Mouse (Mus musculus) A20 (cell line): Measurements from ENCODE around the gene A130010J15Rik.

ENCODE experiments used
- DNase-seq: peaks from one replicate; pipeline ENCODE4 v3.0.0-alpha.2; 2011; ENCODE audit warnings: low read depth, low spot score

A130010J15Rik gene

GRCm38 (mm10) chr1:193200640-193201382, 33.0 kb downstream of the A130010J15Rik start:
- DNase-seq, result peak; percentile 55

- DNase-seq, result peak; percentile 95
Measured at GRCm38 (mm10) chr1:193201383-193201778, 33.5 kb downstream of the A130010J15Rik start, which contains the start of gene Traf3ip3. Gene Traf3ip3 (minus strand): TSS chr1:193201703.

DNA sequence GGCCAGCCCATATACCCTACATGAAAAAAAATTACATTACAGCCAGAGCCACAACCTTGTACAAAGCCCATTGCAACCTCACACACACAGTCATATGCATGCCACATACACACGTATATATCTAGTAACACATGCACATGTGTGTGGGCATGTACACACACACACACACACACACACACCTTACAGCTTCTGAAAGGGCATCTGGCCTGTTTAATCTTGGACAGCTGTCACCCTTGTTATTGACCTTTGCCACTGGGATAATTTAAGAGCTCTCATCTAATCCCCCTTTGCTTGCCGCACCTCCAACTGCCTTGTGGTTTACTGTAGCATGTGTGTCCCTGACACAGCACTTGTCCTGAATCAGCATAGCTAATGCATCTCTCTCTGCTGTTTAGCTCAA, 36.0 kb downstream of the A130010J15Rik start:
- DNase-seq, result no peak

GRCm38 (mm10) chr1:193205431-193205830, 37.6 kb downstream of the A130010J15Rik start:
- no peak for DNase-seq

GRCm38 (mm10) chr1:193207503-193207902, 39.7 kb downstream of the A130010J15Rik start, which contains the start of gene Lamb3:
Gene Lamb3 (plus strand): TSS chr1:193207699.
- no peak for DNase-seq

DNA sequence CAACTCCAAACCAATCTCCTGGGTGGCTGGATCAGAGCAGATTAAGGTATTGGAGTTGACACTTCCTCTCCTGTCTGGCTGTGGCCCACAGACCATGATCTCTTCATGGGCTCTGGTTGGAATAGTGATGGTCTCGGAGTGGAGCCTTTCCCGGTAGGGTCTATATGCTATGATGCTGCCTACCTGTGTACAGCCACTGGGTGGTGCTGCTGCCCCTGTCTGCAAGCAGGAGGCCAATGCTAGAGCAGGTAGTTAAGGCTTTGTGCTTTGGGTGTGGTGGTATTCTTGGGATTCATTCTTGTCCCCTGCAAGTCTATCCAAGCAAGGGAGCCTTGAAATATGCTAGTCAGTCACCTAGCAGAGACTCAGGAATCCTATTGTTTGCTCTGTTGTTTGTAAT, 40.3 kb downstream of the A130010J15Rik start:
- no peak for DNase-seq

GRCm38 (mm10) chr1:193211371-193211770, 43.5 kb downstream of the A130010J15Rik start:
- no peak for DNase-seq

GRCm38 (mm10) chr1:193214053-193214452, 46.2 kb downstream of the A130010J15Rik start:
- DNase-seq, result no peak

DNA sequence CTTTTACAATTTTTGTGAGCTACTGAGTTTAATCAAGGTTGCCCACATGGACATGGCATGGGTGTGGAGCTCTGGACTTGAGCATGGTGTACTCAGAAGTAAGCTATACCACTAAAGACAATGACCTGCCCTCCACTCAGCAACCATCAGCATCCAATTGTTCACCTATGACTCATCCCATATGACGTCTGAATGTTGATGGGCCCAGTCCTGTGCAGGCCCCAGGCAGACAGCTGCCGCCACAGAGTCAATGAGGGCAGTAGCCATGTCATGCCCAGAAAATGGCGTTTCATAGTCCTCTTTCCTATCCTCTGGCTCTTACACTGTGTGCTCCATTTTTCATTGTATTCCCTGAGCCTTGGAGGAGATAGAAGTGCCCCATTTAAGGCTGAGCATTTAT, 48.2 kb downstream of the A130010J15Rik start:
- DNase-seq, result no peak

GRCm38 (mm10) chr1:193220408-193220807, 52.6 kb downstream of the A130010J15Rik start:
- no peak for DNase-seq

DNA sequence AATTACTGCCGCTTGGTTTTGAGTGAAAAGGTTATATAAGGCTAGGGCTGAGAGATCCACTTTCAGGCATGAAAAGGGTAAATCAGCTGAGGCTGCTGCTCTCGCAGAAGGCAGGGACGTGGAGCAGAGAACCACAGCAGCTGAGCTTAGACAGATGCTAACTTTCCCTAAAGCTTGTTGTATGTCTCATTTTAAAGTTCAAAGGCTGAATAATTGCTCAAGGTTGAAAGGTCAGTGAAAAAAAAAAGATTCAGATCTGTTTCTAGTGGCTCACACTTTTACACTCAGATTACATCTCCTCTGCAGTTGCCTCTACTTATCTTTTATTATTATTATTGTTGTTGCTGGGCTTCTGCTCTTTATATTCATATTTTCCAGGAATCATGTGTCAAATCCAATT, 57.7 kb downstream of the A130010J15Rik start:
- DNase-seq, result no peak

DNA sequence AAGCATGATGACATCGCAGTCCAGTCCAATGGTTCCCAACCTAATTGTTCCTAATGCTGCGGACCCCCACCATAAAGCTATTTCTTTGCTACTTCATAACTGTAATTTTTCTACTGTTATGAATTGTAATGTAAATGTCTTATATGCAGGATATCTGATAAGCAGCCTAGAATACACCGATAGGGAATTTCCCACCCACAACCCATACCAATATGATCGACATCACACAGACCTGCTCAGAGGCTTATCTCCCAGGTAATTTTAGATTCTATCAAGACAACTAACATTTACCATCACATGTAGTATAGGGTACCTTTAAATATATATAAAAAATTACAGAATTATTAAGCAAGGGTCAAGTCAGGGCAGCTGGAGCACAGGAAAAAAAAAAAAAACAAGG, 58.3 kb downstream of the A130010J15Rik start:
- no peak for DNase-seq

DNA sequence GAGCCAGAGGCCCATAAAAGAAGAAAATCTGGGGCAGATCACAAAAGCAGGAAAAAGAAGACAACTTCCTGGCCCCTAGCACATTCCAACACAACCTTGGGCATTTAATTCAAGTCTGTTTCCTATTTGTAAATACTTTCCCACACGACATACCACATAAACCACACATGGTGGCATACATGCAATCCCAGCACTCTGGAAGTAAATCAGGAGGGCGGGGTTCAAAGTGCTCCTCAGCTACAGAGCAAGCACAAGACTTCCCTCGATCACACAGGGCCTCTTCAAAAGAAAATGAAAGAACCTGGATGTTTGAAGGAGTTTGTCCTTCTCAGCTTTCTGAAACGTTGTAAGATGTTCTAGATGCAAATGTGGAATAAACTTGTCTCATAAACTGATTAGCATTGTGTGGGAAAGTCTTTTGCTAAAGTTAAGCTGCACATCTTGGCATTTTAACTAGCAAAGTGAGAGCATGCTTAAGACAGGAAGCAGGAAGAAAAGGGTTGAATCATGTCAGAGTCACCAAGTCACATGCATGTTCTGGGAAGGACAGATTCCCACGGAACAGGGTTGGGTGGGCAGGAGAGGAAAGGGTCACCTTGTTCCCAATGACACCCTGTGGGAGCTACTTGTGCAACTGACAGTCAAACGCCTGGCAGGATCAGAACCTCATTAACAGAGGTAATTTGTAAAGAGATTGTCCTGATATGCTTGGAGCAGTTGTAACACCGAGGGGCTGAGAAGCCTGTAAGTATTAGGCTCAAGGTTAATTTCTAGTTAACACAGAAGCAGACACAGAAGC, 59.1 kb downstream of the A130010J15Rik start:
- DNase-seq, result no peak
